Mouse (Mus musculus): ENCODE data around the gene Prm3. TPM values are rescaled to one million over a fixed set of nuclear protein-coding genes. Genes with fewer than 3 reads are reported as not detected.

The Prm3 gene
- not detected in 2 replicates for polyA plus RNA-seq (2015; fragmentation: Nextera tagmentation; extraction: Ambion mirVana)

DNA sequence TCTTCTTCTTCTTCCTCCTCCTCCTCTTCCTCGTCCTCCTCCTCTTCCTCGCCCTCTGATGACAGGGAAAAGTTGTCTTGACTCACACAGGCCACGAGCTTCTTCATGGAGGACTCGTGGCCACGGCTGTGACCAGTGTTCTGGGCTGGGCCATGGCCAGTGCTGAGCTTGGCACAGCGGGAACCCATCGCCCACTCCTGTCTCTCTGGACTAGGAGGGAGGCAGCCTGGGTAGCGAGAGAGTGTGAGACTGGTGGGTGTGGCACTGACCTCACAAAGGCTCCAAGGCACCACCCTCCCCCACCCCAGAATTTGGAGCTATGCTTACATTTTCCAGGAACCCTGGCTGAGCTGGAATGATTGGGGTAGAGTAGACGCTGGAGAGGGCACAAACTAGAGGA lies at the start of gene Prm3:
Prm3 (minus strand) TSS at position 213 of the 400 bp plus-strand sequence.
- DNase-seq (ENCODE audit: low spot score), result no peak

DNA sequence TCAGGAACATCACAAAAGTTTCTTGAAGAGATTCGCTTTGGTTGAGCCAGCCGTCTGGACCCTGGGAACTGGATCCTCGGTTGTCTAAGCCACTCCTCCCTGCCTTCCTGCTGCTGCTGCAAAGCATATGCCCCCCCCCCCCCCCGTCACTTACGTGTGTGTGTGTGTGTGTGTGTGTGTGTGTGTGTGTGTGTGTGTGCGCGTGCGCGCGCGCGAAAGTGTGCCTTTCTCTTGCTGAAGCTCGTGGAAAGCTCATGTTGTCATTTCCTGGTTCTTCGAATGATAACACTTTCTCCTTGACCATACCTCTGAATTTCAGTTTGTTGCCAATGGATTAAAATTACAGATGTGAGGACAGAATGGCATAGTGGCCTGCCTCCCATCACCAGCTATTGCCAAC lies 49.3 kb upstream of the Prm3 start:
- no peak for DNase-seq (ENCODE audit: low spot score)

- DNase-seq (ENCODE audit: low spot score), result no peak
These were observed 48.0 kb upstream of the Prm3 start for GRCm38 (mm10) chr16:10838487-10839245.

DNA sequence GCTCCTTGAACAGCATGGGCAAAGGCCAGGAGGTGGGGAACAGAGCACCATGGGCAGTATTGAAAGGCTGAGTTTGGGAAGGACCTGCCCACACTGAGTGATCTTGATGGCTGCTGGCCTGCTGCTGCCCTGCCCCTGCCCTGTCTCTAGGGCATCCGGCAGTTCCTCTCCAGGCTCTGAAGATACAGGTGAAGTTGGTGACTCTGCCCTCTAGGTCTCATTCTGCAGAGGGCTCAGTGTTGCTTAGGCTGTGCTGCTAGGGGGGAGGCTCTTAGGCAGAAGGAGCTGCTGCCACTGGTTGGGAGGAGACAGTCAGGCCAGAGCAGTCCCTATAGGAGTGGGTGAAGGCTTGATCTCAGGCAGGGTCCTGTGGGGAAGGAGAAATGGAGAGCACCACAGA lies 47.2 kb upstream of the Prm3 start:
- DNase-seq (ENCODE audit: low spot score), result peak; percentile 74

GRCm38 (mm10) chr16:10837250-10837649 lies 46.5 kb upstream of the Prm3 start:
- DNase-seq (ENCODE audit: low spot score), result no peak

GRCm38 (mm10) chr16:10836388-10836787 lies 45.7 kb upstream of the Prm3 start:
- DNase-seq (ENCODE audit: low spot score), result peak; percentile 91

DNA sequence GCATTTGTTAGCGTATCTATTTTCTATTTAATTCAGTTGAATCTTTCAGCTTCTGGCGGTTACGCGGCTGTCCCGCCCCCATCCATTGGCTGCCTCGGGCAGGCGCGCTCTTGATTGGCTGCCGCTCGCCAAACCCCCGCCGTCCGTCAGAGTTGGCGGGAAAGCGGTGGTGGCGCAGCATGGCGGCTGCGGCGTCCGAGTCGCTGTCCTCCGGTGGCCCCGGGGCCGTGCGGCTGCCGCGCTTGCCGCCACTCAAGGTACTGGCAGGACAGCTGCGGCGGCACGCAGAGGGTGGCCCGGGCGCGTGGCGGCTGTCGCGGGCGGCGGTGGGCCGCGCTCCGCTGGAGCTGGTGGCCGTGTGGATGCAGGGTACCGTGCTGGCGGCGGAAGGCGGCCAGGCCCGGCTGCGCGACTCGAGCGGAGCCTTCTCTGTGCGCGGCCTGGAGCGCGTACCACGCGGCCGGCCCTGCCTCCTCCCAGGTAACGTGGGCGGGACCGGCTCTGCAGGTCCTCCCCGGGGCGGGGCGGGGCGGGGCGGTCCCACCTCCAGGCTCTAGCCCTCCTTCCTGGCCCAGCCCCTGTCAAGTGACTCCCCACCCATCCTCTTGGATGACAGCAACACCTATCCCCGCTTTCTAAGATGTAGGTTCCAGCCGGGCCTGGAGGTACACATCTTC lies 44.3 kb upstream of the Prm3 start, which contains the start of gene Rmi2:
Rmi2 (plus strand) TSS at position 149 of the 677 bp plus-strand sequence.
- DNase-seq (ENCODE audit: low spot score), result peak; percentile 93

DNA sequence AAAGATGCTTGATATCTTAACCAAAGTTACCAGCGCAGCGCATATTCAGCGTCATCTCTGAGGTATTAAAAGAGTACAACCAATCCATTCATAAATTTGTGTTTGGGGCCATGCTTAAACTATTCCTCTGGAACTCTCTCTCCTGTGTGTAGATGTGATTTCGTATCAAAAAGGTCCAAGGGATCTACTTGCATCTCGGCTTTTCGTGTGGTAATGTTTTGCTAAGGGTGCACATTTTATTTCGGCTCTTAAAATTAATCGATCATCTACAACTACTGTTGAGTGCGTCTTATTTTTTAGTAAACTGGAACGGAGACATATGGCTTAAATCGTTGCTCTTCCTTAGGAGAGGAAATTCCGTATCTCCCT lies 43.8 kb upstream of the Prm3 start:
- no peak for DNase-seq (ENCODE audit: low spot score)

DNA sequence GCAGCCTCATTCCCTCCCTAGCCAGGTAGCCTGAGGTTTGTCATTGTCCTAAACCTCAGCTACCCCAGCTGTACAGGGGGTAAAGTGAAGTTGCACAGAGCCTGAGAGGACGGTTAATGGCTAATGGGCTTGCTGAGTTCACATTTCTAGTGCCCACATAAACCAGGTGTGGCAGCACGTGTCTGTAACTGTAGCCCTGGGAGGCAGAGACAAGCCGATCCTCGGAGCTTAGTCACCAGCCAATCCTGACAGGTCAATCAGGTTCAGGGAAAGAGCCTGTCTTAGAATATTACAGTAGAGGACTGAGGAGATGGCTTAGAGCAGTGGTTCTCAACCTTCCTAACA lies 37.7 kb upstream of the Prm3 start:
- DNase-seq (ENCODE audit: low spot score), result peak; percentile 53

- peak; percentile 73 for DNase-seq (ENCODE audit: low spot score)
These were observed 37.2 kb upstream of the Prm3 start for GRCm38 (mm10) chr16:10827766-10828460.

DNA sequence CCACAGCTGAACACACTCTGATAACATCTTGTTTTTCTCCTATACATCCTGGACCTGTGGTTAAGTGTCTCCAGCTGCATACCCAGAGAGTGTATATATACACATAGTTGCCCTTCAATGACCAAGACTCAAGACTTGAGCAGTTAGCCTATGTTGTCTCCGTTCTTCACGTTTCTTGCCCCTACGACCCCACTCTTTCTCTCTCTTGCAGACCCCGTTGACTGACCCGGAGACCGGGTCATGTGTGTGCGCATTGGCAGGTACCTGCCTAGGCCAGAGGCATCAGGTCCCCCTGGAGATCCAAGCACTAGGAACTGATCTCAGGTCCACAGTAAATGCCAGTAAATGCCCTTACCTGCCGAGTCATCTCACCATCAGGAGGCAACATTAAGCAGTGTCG lies 36.6 kb upstream of the Prm3 start:
- DNase-seq (ENCODE audit: low spot score), result peak; percentile 86

DNA sequence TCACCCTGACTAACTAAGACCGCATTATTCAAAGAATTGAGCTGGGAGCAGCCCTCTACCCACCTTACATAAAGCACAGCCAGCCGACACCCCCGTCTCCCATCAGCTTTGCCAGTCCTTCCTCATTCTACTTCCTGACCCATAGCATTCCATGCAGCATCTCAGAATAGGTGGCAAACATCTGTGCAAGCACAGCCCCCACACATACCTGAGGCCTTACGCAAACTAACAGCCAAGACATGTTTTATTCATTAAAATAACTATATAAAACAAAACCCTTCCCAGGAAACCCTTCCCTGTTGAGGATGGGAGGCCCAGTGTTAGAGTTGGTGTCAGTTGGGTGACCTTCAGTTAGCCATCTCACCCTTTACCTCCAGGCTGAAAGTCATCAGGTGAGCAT lies 35.1 kb upstream of the Prm3 start:
- no peak for DNase-seq (ENCODE audit: low spot score)

DNA sequence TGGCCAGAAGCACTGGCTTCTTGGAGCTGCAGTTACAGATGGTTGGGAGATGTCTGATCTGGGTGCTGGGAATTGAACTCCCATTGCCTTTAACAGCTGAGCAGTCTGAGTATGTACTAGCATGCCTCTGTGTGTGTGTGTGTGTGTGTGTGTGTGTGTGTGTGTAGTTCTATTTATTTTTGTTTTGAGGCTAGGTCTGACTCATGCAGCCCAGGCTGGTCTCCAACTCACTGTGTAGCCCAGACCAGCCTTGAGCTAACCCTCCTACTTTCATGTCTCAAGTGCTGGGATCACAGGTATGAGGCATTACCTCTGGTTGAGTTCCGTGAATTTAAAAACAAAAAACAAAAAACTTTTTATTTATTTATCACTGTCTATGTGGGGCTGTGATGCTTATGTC lies 33.8 kb upstream of the Prm3 start:
- no peak for DNase-seq (ENCODE audit: low spot score)

DNA sequence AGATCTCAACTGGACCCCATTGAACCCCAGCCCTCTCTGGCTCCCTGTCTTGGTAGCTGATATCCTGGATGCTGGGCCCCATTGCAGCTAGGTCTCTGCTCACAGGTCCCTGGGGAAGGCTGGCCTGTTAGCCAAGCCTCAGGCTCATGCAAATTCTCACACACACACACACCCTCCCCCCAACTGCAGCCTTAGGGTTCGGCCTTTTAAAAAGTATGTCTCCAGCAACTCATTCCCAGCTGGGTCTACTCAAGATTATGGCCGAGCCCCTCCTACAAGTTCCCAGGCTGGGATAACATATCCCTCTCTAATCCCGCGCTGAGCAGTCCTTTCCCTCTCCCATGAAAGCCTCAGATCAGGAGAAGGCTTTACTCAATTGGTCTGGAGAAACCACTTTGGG lies 30.7 kb upstream of the Prm3 start:
- DNase-seq (ENCODE audit: low spot score), result no peak

- no peak for DNase-seq (ENCODE audit: low spot score)
These were observed 29.3 kb upstream of the Prm3 start for GRCm38 (mm10) chr16:10819966-10820365.

- no peak for DNase-seq (ENCODE audit: low spot score)
These were observed 27.9 kb upstream of the Prm3 start for GRCm38 (mm10) chr16:10818579-10819135.

DNA sequence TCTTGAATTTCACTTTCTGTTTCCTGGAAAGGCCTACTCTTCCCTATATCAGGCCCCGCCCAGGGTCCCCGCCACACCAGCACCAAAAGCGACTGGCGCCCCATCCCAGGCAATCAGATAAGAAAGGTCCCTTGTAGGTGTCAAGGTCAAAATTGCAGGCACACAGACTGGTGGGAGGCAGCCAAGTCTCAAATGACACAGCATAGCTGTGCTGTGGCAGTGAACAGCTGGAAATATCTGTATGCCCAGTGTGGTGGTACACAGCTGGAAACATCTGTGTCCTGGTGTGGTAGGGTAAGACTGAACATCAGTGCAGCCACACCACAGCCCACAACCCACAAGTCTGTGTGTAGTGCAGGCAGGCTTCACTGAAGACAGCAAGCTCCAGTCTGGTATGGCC lies 24.1 kb upstream of the Prm3 start:
- peak; percentile 65 for DNase-seq (ENCODE audit: low spot score)

- DNase-seq (ENCODE audit: low spot score), result peak; percentile 58
These were observed 23.0 kb upstream of the Prm3 start for GRCm38 (mm10) chr16:10813726-10814125.

- peak; percentile 56 for DNase-seq (ENCODE audit: low spot score)
These were observed 22.2 kb upstream of the Prm3 start, which contains the start of gene Gm11172 for GRCm38 (mm10) chr16:10812865-10813371. Gene Gm11172 (plus strand): TSS chr16:10812915.

GRCm38 (mm10) chr16:10810376-10810775 lies 19.7 kb upstream of the Prm3 start:
- no peak for DNase-seq (ENCODE audit: low spot score)

GRCm38 (mm10) chr16:10805789-10806527 lies 15.2 kb upstream of the Prm3 start, which contains the start of gene Prm1:
Gene Prm1 (minus strand): TSS chr16:10805839.
- DNase-seq (ENCODE audit: low spot score), result peak; percentile 87

Data from thymus, postnatal 0 days (tissue).